Mouse (Mus musculus): Measurements from ENCODE around the gene Il22ra2. TPM values are rescaled to one million over a fixed set of nuclear protein-coding genes. Genes with fewer than 3 reads are reported as not detected.
A peak's percentile ranks its signal among the peaks of the same experiment; 100 is the strongest.

The Il22ra2 gene
- polyA plus RNA-seq, 1 experiment, result 0.67 TPM

- no peaks in the 10 kb centered on the region for H3K27me3 ChIP-seq (replicated peaks; ENCODE audit: control insufficient read depth, insufficient read depth, low read length)
- TF ChIP-seq CTCF (conservative IDR thresholded peaks at IDR 0.05; ENCODE audit: insufficient read depth, insufficient read length, low read depth, low read length), result no peak
- TF ChIP-seq POLR2A (IDR thresholded peaks at IDR 0.05; ENCODE audit: low read depth, low read length), result peak; percentile 87
- peak; percentile 100 for DNase-seq
- no peaks in the 10 kb centered on the region for H3K36me3 ChIP-seq (ENCODE audit: control insufficient read depth, insufficient read depth, low read length)
- under 1% methylated on average over 52 of the region's 52 CpGs for WGBS
- peaks cover 18% of the 10 kb centered on the region; the same call in 1 of the 2 replicates for H3K4me1 ChIP-seq (ENCODE audit: control insufficient read depth, insufficient read depth, low read length)
- H3K4me3 ChIP-seq (ENCODE audit: insufficient read depth, low read depth, low read length), result peak within 1 kb of the TSS; percentile 60
- peak within 1 kb of the TSS; percentile 65 for H3K27ac ChIP-seq (ENCODE audit: insufficient read depth, low read depth, low read length)
Observed at GRCm38 (mm10) chr10:19591641-19592441, 30.0 kb upstream of the Il22ra2 start, which contains the start of gene Ifngr1. TSS of gene Ifngr1 (plus strand) at chr10:19591949.

GRCm38 (mm10) chr10:19592556-19592955 is 29.2 kb upstream of the Il22ra2 start:
- H3K27ac ChIP-seq (ENCODE audit: insufficient read depth, low read depth, low read length), result peak overlapping the region; percentile 65; the same call in 1 of the 2 replicates
- no peak for DNase-seq
- no peaks in the 10 kb centered on the region for H3K36me3 ChIP-seq (ENCODE audit: control insufficient read depth, insufficient read depth, low read length)
- H3K4me3 ChIP-seq (ENCODE audit: insufficient read depth, low read depth, low read length), result peak overlapping the region; percentile 60
- peaks cover 18% of the 10 kb centered on the region; the same call in 1 of the 2 replicates for H3K4me1 ChIP-seq (ENCODE audit: control insufficient read depth, insufficient read depth, low read length)
- 2% methylated on average over 3 of the region's 3 CpGs for WGBS
- TF ChIP-seq CTCF (conservative IDR thresholded peaks at IDR 0.05; ENCODE audit: insufficient read depth, insufficient read length, low read depth, low read length) (no peak), POLR2A (IDR thresholded peaks at IDR 0.05; ENCODE audit: low read depth, low read length) (no peak)
- H3K27me3 ChIP-seq (replicated peaks; ENCODE audit: control insufficient read depth, insufficient read depth, low read length), result no peaks in the 10 kb centered on the region

- 73% methylated on average over 3 of the region's 3 CpGs for WGBS
- Histone ChIP-seq H3K27ac (ENCODE audit: insufficient read depth, low read depth, low read length) (no peak overlapping the region), H3K4me3 (ENCODE audit: insufficient read depth, low read depth, low read length) (no peak overlapping the region), H3K4me1 (ENCODE audit: control insufficient read depth, insufficient read depth, low read length) (peaks cover 21% of the 10 kb centered on the region; the same call in 1 of the 2 replicates), H3K36me3 (ENCODE audit: control insufficient read depth, insufficient read depth, low read length) (no peaks in the 10 kb centered on the region), H3K27me3 (replicated peaks; ENCODE audit: control insufficient read depth, insufficient read depth, low read length) (no peaks in the 10 kb centered on the region)
- TF ChIP-seq POLR2A (IDR thresholded peaks at IDR 0.05; ENCODE audit: low read depth, low read length) (no peak), CTCF (conservative IDR thresholded peaks at IDR 0.05; ENCODE audit: insufficient read depth, insufficient read length, low read depth, low read length) (no peak)
- no peak for DNase-seq
Observed at GRCm38 (mm10) chr10:19593296-19593695, 28.5 kb upstream of the Il22ra2 start.

DNA sequence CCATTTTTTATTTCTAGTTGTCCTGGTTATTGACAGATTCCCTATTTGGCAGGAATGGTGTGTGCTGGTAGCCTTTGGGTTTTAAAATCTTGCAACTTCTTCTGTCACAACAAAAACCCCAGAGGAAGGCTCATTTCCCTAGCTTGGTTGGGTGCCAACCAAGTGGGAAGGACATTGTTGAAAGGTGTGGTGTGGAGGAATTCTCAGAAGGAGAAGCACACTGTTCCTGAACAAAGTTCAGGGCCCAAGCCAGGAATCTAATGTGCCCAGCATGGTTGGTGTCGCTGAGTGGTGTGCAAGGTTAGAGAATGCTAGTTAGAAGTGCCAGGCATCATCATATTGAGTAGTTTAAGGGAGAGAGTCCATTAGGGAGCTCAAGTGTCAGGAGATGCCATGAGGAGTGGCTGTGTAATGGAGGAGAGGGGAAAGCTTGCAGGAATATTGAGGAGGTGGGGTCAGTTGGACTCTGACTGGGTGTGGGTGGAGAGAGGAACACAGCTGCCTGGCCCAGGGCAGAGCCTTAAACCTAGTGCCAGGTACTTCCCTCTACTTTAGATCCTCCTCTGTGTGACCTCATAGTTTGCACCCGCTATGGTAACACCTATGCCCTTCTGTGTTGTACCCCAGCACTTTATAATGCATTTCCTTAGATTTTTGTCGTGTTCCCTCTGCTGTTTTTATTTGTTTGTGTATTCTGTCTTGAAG is 27.4 kb upstream of the Il22ra2 start:
- no peaks in the 10 kb centered on the region; the same call in 1 of the 2 replicates for H3K36me3 ChIP-seq (ENCODE audit: control insufficient read depth, insufficient read depth, low read length)
- TF ChIP-seq POLR2A (IDR thresholded peaks at IDR 0.05; ENCODE audit: low read depth, low read length), result no peak
- no peak for TF ChIP-seq CTCF (conservative IDR thresholded peaks at IDR 0.05; ENCODE audit: insufficient read depth, insufficient read length, low read depth, low read length)
- 39% methylated on average over 3 of the region's 3 CpGs for WGBS
- peaks cover 22% of the 10 kb centered on the region; the same call in 1 of the 2 replicates for H3K4me1 ChIP-seq (ENCODE audit: control insufficient read depth, insufficient read depth, low read length)
- H3K27ac ChIP-seq (ENCODE audit: insufficient read depth, low read depth, low read length), result peak overlapping the region; percentile 56
- H3K27me3 ChIP-seq (replicated peaks; ENCODE audit: control insufficient read depth, insufficient read depth, low read length), result no peaks in the 10 kb centered on the region
- H3K4me3 ChIP-seq (ENCODE audit: insufficient read depth, low read depth, low read length), result no peak overlapping the region
- peak; percentile 83 for DNase-seq

GRCm38 (mm10) chr10:19596866-19597265 is 24.9 kb upstream of the Il22ra2 start:
- no peak for DNase-seq
- Histone ChIP-seq H3K27ac (ENCODE audit: insufficient read depth, low read depth, low read length) (no peak overlapping the region), H3K4me1 (ENCODE audit: control insufficient read depth, insufficient read depth, low read length) (peaks cover 19% of the 10 kb centered on the region; the same call in 1 of the 2 replicates), H3K4me3 (ENCODE audit: insufficient read depth, low read depth, low read length) (no peak overlapping the region), H3K27me3 (replicated peaks; ENCODE audit: control insufficient read depth, insufficient read depth, low read length) (no peaks in the 10 kb centered on the region), H3K36me3 (ENCODE audit: control insufficient read depth, insufficient read depth, low read length) (peaks cover 7% of the 10 kb centered on the region)
- TF ChIP-seq CTCF (conservative IDR thresholded peaks at IDR 0.05; ENCODE audit: insufficient read depth, insufficient read length, low read depth, low read length), result no peak
- WGBS, result 75% methylated on average over 4 of the region's 4 CpGs

GRCm38 (mm10) chr10:19598091-19598490 is 23.7 kb upstream of the Il22ra2 start:
- H3K4me3 ChIP-seq (ENCODE audit: insufficient read depth, low read depth, low read length), result no peak overlapping the region
- TF ChIP-seq POLR2A (IDR thresholded peaks at IDR 0.05; ENCODE audit: low read depth, low read length), result no peak
- TF ChIP-seq CTCF (conservative IDR thresholded peaks at IDR 0.05; ENCODE audit: insufficient read depth, insufficient read length, low read depth, low read length), result no peak
- 48% methylated on average over 11 of the region's 11 CpGs for WGBS
- no peaks in the 10 kb centered on the region for H3K27me3 ChIP-seq (replicated peaks; ENCODE audit: control insufficient read depth, insufficient read depth, low read length)
- peaks cover 13% of the 10 kb centered on the region for H3K36me3 ChIP-seq (ENCODE audit: control insufficient read depth, insufficient read depth, low read length)
- peaks cover 19% of the 10 kb centered on the region; the same call in 1 of the 2 replicates for H3K4me1 ChIP-seq (ENCODE audit: control insufficient read depth, insufficient read depth, low read length)
- H3K27ac ChIP-seq (ENCODE audit: insufficient read depth, low read depth, low read length), result peak overlapping the region; percentile 74; the same call in 1 of the 2 replicates
- peak; percentile 66 for DNase-seq

All from kidney, adult 2 months (tissue).